Mouse (Mus musculus): ENCODE measurements around the gene Olfr448.

DNA sequence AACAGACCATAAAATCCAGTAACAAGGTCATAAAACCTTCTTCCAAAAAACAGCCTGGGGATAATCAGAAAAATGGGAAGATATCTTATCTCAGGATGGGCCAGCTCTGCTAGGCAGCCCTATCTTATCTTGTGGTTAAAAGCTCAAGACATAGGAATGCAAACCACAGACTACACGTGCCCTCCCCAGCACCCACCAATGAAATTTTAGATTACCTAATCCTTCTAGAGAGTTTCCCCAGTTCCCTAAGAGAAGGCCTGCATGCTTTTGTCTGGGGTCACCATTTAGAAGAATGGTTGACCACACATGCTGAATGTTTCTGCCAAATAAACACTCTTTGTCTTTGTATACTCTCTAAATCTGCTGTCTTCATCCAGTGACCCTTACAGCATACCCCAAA lies 10.1 kb downstream of the Olfr448 start:
- TF ChIP-seq CTCF (IDR thresholded peaks at IDR 0.05), result no peak
- TF ChIP-seq EP300 (IDR thresholded peaks at IDR 0.05), result no peak
